Mouse (Mus musculus) left cerebral cortex, adult 9 months (tissue): Measurements from ENCODE around the gene Igsf23.
A peak's percentile ranks its signal among the peaks of the same experiment; 100 is the strongest.
"Not testable (repeated sequence)": the region's sequence is repeated elsewhere in the genome, so short reads cannot be mapped to it uniquely, and the experiment has no call there.

Source experiments
- DNase-seq, 2 experiments: peaks; one replicate each; pipeline ENCODE4 v3.0.0; 2022; ENCODE audit warnings: low spot score in 2 of 2

Igsf23 gene

GRCm38 (mm10) chr7:19935961-19936360, 14.6 kb downstream of the Igsf23 start:
- DNase-seq, result no peak

GRCm38 (mm10) chr7:19935171-19935751, 15.3 kb downstream of the Igsf23 start:
- no peak for DNase-seq

DNA sequence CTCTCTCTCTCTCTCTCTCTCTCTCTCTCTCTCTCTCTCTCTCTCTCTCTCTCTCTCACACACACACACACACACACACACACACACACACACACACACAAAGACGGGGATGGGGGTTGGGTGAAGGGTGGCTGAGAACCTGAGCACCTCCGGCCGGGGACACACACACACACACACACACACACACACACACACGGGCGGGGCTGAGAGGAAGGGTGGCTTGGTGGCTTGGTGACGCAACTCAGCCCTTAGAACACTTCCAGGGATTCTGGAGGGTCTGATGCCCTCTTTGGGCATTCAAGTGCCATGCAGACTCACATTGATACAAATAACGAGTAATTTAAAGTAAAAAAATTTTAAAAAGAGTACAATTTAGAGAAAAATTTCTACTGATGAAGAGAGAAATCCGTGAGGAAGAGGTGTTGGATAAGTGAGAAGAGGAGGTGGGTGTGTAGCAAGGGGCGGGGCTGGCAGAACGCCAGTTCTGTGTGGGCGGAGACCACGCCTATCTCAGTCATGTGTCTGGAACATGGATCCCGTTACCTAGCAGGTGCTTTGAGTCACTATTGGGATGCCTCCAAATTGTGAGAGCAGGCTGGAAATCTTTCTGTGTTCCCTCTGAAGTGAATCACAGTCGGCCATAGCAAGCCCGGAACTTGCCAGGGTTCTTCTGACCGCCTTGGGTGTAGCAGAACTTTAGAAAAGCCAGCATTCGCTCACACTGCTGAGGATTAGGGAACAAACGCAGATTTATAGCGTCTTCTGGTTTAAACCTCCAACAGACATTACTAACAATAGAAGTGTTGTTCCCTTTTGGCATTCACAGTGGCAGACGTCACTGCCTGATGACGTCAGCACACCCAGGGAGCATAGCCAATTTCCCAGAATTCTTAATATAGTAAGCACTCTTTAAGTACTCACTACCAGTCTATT, 17.4 kb downstream of the Igsf23 start:
- peak; percentile 66 to 89 for DNase-seq

- DNase-seq, result no peak
Observed at GRCm38 (mm10) chr7:19932133-19932876, 18.3 kb downstream of the Igsf23 start.

GRCm38 (mm10) chr7:19930481-19930880, 20.1 kb downstream of the Igsf23 start:
- not testable (repeated sequence) for DNase-seq

DNA sequence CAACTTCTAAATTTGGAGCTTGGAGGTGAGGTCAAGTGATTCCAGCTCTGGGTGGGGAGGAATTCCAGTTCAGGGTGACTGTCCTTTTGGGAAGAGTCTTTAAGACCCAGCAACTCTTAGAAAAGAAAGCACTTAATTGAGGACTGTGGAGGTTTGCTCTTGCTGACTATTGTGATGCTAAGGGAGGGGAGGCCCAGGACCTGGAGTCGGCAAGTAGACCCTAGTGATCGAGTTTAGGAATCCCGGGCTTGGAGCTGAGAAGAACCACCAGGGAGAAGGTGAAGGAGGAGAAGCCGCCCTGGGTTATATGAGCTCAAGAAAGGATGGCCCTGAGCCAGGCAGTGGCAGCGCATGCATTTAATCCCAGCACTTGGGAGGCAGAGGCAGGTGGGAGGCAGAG, 22.1 kb downstream of the Igsf23 start:
- DNase-seq, result no peak

DNA sequence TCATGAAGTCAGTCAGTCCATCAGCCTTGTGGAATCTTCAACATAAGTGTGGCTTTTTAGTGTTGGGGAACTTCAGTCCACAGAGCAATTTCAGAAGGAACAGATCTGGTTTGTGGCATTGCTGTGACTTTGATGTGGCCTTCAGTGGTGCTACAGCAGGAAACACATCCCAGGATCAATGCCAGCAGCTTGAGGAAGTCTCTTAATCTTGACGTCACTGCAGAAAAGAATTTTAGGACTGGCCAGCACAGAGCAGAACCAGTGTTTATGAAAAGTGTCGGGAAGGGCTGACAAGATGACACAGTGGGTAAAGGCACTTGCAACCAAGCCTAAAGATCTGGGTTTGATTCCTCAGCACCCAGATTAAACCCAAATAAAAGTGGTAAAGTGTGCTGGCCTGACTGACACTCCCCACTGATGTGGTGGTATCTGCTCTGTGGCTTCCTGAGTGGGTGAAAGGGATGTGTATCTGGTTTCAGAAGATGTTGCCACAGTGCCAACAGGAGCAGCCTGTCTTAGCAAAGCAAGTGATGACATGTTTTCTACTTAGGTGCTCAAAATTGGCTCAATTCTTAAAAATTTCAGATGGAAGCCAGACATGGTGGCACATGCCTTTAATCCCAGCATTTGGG, 23.6 kb downstream of the Igsf23 start:
- no peak for DNase-seq

DNA sequence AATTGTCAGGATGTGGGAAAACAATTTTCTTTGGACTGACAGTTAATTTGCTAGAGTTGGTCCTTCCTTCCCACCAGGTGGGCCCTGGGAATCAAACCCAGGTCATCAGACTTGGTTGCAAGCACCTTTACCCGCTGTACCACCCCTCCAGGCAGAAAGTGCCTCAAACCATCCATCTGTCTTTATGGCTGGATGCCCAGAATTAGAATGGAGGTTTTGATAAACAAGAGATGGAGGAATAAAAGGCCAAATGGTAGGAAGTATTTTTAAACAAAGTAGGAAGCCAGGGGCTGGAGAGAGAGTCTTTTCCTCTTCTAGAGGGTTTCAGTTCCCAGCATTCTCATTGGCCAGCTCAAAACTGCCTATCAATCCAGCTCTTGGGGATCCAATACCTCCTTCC, 25.2 kb downstream of the Igsf23 start:
- DNase-seq, result no peak

DNA sequence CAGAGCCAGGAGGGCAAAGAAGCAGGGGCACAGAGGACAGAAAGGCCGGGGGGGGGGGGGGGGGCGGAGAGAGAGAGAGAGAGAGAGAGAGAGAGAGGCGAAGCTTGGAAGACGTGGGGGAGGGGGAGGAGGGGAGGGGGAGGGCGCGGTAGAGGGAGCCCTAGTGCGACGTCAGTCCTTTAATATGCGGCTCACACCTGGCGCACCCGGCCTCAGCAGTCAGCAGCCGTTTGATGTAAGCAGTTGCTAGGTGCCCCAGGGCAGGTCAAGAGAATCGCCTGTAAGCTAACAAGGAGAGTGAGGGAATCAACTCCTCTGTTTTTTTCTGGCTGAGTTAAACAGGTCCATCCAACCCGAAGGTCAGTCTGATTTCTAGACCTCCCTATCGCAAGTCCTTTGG, 26.8 kb downstream of the Igsf23 start:
- DNase-seq, result no peak

DNA sequence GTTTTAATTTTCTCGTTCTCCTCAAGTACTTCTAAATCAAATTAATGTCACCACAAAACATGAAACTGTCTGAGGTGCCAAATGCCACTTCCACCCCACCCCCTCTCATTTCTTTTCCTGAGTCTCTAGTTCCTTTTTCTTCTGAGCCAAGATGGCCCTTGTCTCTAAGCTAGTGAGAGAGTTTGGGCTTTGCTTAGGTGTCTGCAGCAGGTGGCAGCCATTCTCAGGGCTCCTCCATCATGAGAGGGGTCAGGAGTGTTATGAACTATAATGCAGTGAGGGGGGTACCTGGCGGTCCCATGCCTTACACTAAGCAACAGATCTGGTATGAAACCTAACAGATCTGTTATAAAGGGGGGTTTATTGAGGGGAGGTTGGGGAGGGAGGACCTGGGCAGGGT, 27.2 kb downstream of the Igsf23 start:
- DNase-seq, result no peak

DNA sequence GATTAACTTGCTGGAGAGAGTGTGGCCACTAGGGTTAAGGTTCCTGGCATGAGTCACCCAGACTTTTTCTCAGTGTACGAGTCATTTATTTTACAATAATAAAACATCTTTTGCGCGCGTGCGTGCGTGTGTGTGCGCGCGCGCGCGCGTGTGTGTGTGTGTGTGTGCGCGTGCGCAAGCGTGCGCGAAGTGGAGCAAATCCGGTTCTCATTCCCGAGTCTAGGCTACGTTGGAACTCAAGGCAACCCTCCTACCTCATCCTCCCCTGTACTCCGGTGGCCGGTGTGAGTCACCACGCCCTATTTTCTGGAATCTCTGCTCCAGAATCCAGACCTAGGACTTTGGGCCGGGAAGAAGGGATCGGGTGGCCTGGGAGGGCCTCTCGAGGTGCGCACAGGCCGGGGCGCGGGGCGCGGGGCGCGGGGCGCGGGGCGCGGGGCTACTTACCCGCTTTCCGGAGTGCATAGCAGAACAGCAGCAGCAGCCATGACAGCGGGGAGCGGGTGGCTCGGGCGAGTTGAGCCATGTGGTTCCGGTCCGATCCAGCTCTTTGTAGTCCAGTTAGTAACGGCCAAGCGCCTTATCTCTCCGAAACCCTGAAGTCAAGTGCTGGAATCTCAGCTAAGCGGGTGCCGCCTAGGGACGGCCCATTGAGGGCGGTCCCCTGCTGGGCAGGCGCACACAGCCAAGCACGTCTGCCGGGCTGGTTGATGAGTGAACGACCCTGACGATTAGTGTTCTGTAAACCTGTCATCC, 29.9 kb downstream of the Igsf23 start, which contains the start of gene Pvr:
Gene Pvr (minus strand): TSS at position 655 of the 756 bp plus-strand sequence.
- peak in 1 of 2 experiments; percentile 74 for DNase-seq

- DNase-seq, result no peak
Observed at GRCm38 (mm10) chr7:19920166-19920505, 30.4 kb downstream of the Igsf23 start.

GRCm38 (mm10) chr7:19914558-19914957, 36.0 kb downstream of the Igsf23 start:
- DNase-seq, result no peak

DNA sequence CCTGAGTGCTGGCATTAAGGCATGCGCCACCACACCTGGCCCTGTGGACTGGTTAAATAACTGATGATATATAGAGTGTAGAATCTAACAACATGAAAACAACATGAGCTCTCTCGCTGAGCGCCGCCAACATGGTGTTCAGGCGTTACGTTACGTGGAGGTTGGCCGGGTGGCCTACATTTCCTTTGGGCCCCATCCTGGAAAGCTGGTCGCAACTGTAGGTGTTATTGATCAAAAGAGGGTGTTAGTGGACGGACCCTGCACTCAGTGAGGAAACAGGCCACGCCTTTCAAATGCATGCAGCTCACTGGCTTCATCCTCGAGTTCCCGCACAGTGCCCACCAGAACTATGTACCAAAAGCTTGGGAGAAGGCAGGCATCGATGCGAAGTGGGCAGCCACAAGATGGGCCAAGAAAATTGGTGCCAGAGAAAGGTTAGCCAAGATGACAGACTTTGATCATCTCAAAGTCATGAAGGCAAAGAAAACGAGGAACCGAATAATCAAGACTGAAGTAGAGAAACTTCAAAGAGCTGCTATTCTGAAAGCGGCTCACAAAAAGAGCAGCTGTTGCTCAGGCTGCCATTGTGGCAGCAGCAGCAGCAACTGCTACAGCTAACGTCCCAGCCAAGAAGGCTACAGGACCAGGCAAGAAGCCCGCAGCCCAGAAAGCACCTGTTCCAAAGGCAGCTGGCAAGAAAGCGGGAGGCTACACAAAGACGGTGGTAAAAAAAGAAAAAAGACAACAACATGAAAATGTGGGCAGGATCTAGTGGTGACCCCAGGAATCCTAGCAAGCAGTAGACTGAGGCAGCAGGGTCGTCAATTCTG, 38.6 kb downstream of the Igsf23 start:
- no peak for DNase-seq

GRCm38 (mm10) chr7:19911292-19911658, 39.3 kb downstream of the Igsf23 start:
- DNase-seq, result no peak

DNA sequence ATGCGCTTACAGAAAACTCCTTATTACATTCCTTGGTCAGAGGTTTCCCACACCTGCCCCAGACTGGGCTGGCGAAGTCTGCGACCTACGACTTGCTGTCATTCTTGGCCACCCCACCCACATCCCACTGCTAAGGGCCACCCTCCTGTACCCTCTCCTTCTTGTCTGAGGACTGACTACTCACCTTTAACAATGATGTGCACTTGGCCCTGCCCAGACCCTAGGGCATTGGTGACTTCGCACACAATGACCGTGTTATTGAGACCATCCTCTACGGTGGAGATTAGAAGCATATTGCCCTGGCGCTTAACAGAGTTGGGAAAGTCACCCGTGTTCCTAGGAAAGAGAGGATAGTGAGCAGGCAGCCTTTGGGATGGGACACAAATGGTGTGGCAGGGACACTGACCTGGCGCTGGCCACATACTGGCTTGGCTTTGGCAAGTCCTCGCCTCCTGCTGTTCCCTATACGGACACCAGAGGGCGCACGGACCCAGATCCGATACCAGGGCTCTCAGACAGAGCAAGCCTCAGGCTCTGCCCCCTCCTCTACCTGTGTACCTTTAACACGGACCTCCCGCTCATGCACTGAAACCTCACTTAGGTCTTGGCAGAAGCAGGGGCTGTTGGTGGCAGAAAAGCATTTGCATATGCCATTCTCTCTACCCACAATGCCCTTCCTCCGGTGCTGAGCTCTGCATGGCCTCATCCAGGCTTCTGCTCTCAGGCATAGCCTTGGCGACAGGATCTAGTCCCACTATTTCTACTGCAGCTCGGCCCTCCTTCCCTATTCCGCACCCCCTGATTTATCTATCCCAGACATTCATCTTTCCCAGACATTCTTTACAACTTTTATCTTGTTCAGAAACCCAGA, 39.9 kb downstream of the Igsf23 start:
- DNase-seq, result peak in 1 of 2 experiments; percentile 79

GRCm38 (mm10) chr7:19889881-19890280, 60.7 kb downstream of the Igsf23 start:
- DNase-seq, result peak in 1 of 2 experiments; percentile 24

DNA sequence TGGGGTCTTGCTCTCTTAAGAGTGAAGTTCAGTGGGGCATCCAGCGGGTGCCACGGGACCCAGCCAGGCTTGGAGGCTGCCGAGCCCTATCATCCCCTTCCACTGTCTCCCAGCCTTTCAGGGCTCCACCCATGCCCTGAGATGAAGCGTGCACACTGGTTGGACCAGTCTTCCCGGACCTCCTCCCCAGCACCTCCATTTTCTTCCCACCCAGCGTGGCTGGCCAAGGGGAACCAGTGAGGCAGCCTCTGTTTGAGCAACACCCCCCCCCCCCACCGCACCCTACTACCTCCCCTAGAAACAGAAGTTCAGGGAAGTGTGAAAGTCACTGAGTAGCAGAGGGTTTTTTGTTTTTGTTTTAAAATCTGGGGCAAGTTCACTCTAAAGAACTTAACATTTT, 62.7 kb downstream of the Igsf23 start, which contains the start of gene Ceacam19:
Gene Ceacam19 (minus strand): TSS at position 117 of the 400 bp plus-strand sequence.
- DNase-seq, result no peak
